Mouse (Mus musculus): ENCODE results near the gene Bbc3.
"Not testable (repeated sequence)": the region's sequence is repeated elsewhere in the genome, so short reads cannot be mapped to it uniquely, and the experiment has no call there.

Bbc3 gene

GRCm38 (mm10) chr7:16308093-16308492 is at the start of gene Bbc3:
TSS of gene Bbc3 (plus strand) at chr7:16308393.
- not testable (repeated sequence) for DNase-seq

- no peak for DNase-seq
Measured at GRCm38 (mm10) chr7:16259110-16259590, 49.0 kb upstream of the Bbc3 start, which contains the start of gene C5ar1. TSS of gene C5ar1 (minus strand) at chr7:16259540.

GRCm38 (mm10) chr7:16261097-16261496 is 47.1 kb upstream of the Bbc3 start:
- DNase-seq = no peak

GRCm38 (mm10) chr7:16263015-16263787 is 45.0 kb upstream of the Bbc3 start:
- peak; percentile 86 for DNase-seq

GRCm38 (mm10) chr7:16263843-16264242 is 44.4 kb upstream of the Bbc3 start:
- no peak for DNase-seq

- no peak for DNase-seq
Measured at GRCm38 (mm10) chr7:16265856-16266255, 42.3 kb upstream of the Bbc3 start.

GRCm38 (mm10) chr7:16266593-16266992 is 41.6 kb upstream of the Bbc3 start:
- DNase-seq = not testable (repeated sequence)

- no peak for DNase-seq
Measured at GRCm38 (mm10) chr7:16271139-16271538, 37.1 kb upstream of the Bbc3 start.

GRCm38 (mm10) chr7:16272681-16273080 is 35.5 kb upstream of the Bbc3 start:
- DNase-seq = peak; percentile 91

- peak; percentile 97 for DNase-seq
Measured at GRCm38 (mm10) chr7:16273081-16273765, 35.0 kb upstream of the Bbc3 start, which contains the start of gene Inafm1. TSS of gene Inafm1 (minus strand) at chr7:16273617.

- DNase-seq = peak; percentile 91
Measured at GRCm38 (mm10) chr7:16273766-16274140, 34.4 kb upstream of the Bbc3 start.

GRCm38 (mm10) chr7:16274922-16275890 is 33.0 kb upstream of the Bbc3 start:
- peak; percentile 67 for DNase-seq

GRCm38 (mm10) chr7:16280721-16281120 is 27.5 kb upstream of the Bbc3 start:
- DNase-seq = no peak

GRCm38 (mm10) chr7:16282334-16282733 is 25.9 kb upstream of the Bbc3 start:
- no peak for DNase-seq

GRCm38 (mm10) chr7:16284001-16284400 is 24.2 kb upstream of the Bbc3 start:
- DNase-seq = no peak

- DNase-seq = no peak
Measured at GRCm38 (mm10) chr7:16284904-16285303, 23.3 kb upstream of the Bbc3 start.

- peak; percentile 80 for DNase-seq
Measured at GRCm38 (mm10) chr7:16285450-16286025, 22.7 kb upstream of the Bbc3 start.

- peak; percentile 100 for DNase-seq
Measured at GRCm38 (mm10) chr7:16286026-16286961, 21.9 kb upstream of the Bbc3 start, which contains the start of gene Ccdc9. TSS of gene Ccdc9 (minus strand) at chr7:16286795.

GRCm38 (mm10) chr7:16287016-16287415 is 21.2 kb upstream of the Bbc3 start:
- DNase-seq = no peak

GRCm38 (mm10) chr7:16287791-16288190 is 20.4 kb upstream of the Bbc3 start:
- no peak for DNase-seq

GRCm38 (mm10) chr7:16294346-16294745 is 13.8 kb upstream of the Bbc3 start:
- DNase-seq = peak; percentile 70
